Comparison of ENCODE assay signal across 26 mouse cellular contexts in genomic region chr14:76641752-76642529, GRCm38 (mm10).
A peak's percentile ranks its signal among the peaks of the same experiment; 100 is the strongest.
DNase-seq lines count a peak whose midpoint lies in the region; ATAC-seq and TF ChIP-seq lines count a peak whose summit lies in the region.
"Had no signal": no experiment of that assay in that cellular context is flagged by ENCODE, and none has a peak within 500 bp of the region (broad histone marks: within the 10 kb centered on the region; RNA-seq: fewer than 3 reads in every experiment).

No protein-coding gene starts in this region.

- no peak overlapping the region for H3K4me2 ChIP-seq in liver, postnatal 0 days (ENCODE audit: low read depth, low read length)
- H3K4me2 ChIP-seq in liver, embryonic 11.5 days, result no peak overlapping the region
- H3K4me2 ChIP-seq: embryonic facial prominence, embryonic 13.5 days; forebrain, embryonic 12.5 days; forebrain, embryonic 15.5 days; heart, embryonic 11.5 days; hindbrain, embryonic 12.5 days; hindbrain, embryonic 15.5 days had no signal

- no peaks in the 10 kb centered on the region for H3K4me1 ChIP-seq in kidney, adult 2 months (ENCODE audit: control insufficient read depth, insufficient read depth, low read length)
- no peaks in the 10 kb centered on the region for H3K4me1 ChIP-seq in liver, postnatal 0 days (ENCODE audit: insufficient read depth)
- H3K4me1 ChIP-seq in liver, embryonic 11.5 days (replicated peaks; ENCODE audit: control insufficient read depth, insufficient read depth, low read length), result no peaks in the 10 kb centered on the region
- H3K4me1 ChIP-seq: forebrain, embryonic 12.5 days; forebrain, embryonic 15.5 days; hindbrain, embryonic 12.5 days; hindbrain, embryonic 15.5 days had no signal

- no peak for TF ChIP-seq POLR2A in kidney, adult 2 months (IDR thresholded peaks at IDR 0.05; ENCODE audit: low read depth, low read length)

- peak; percentile 8 for DNase-seq in kidney, adult 11 months
- no peak for DNase-seq in kidney, adult 2 months
- DNase-seq in liver, postnatal 0 days, result no peak
- no peak for DNase-seq in liver, embryonic 11.5 days (ENCODE audit: low spot score)
- no peak for DNase-seq in thymus, postnatal 14 days
- DNase-seq in frontal cortex, postnatal 25 days (ENCODE audit: low spot score in 2 of 2), result no peak
- DNase-seq: adrenal gland, adult 2 months; adrenal gland, postnatal 14 days; cerebellum, adult 11 months; cerebellum, adult 2 months; cerebellum, adult 9-11 months; cerebellum, postnatal 25 days; embryo, embryonic 11 days; gastrocnemius, postnatal 10 days; gastrocnemius, postnatal 36 days; heart, adult 11 months had no signal

- 92% methylated on average over 4 of the region's 4 CpGs for WGBS in kidney, adult 2 months
- WGBS in liver, postnatal 0 days (ENCODE audit: insufficient replicate concordance), result 75% methylated on average over 4 of the region's 4 CpGs
- 84% methylated on average over 4 of the region's 4 CpGs for WGBS in liver, embryonic 11.5 days

- peak; percentile 82 for ATAC-seq in liver, postnatal 0 days
- ATAC-seq in liver, embryonic 11.5 days (replicated peaks; ENCODE audit: low FRiP score), result no peak
- peak; percentile 86 for ATAC-seq in granulocyte monocyte progenitor cell, adult 5-6 weeks (replicated peaks; ENCODE audit: poor library complexity, severe bottlenecking)
- ATAC-seq: CD4-positive, CD25-positive, alpha-beta regulatory T cell, adult 4 months; forebrain, embryonic 15.5 days had no signal

- no peak for TF ChIP-seq EP300 in liver, postnatal 0 days (IDR thresholded peaks at IDR 0.05; ENCODE audit: low read depth)

- H3K4me3 ChIP-seq in kidney, adult 2 months (ENCODE audit: insufficient read depth, low read depth, low read length), result no peak overlapping the region
- no peak overlapping the region for H3K4me3 ChIP-seq in liver, postnatal 0 days (ENCODE audit: low read depth, low read length)
- no peak overlapping the region for H3K4me3 ChIP-seq in liver, embryonic 11.5 days (ENCODE audit: low read depth, low read length)
- H3K4me3 ChIP-seq: embryonic facial prominence, embryonic 10.5 days; embryonic facial prominence, embryonic 13.5 days; erythroblast, embryonic 14.5 days; forebrain, embryonic 12.5 days; forebrain, embryonic 15.5 days; hindbrain, embryonic 12.5 days; hindbrain, embryonic 15.5 days had no signal

- no peak for TF ChIP-seq CTCF in kidney, adult 2 months (conservative IDR thresholded peaks at IDR 0.05; ENCODE audit: insufficient read depth, insufficient read length, low read depth, low read length)
- no peak for TF ChIP-seq CTCF in liver, postnatal 0 days (IDR thresholded peaks at IDR 0.05; ENCODE audit: low read depth)

- H3K9ac ChIP-seq in liver, postnatal 0 days (replicated peaks), result no peak overlapping the region
- H3K9ac ChIP-seq in liver, embryonic 11.5 days (ENCODE audit: low read depth, low read length), result no peak overlapping the region
- H3K9ac ChIP-seq: embryonic facial prominence, embryonic 13.5 days; forebrain, embryonic 12.5 days; forebrain, embryonic 15.5 days; hindbrain, embryonic 12.5 days; hindbrain, embryonic 15.5 days had no signal

- no peaks in the 10 kb centered on the region for H3K27me3 ChIP-seq in kidney, adult 2 months (replicated peaks; ENCODE audit: control insufficient read depth, insufficient read depth, low read length)
- H3K27me3 ChIP-seq in liver, postnatal 0 days (ENCODE audit: insufficient read depth, low read length), result no peaks in the 10 kb centered on the region
- H3K27me3 ChIP-seq in liver, embryonic 11.5 days (replicated peaks; ENCODE audit: control insufficient read depth, insufficient read depth, low read length), result no peaks in the 10 kb centered on the region
- H3K27me3 ChIP-seq: embryonic facial prominence, embryonic 13.5 days; forebrain, embryonic 12.5 days; forebrain, embryonic 15.5 days; hindbrain, embryonic 12.5 days; hindbrain, embryonic 15.5 days had no signal

- H3K36me3 ChIP-seq in kidney, adult 2 months (ENCODE audit: control insufficient read depth, insufficient read depth, low read length), result no peaks in the 10 kb centered on the region
- H3K36me3 ChIP-seq in liver, postnatal 0 days (replicated peaks; ENCODE audit: insufficient read depth, low read length), result no peaks in the 10 kb centered on the region
- H3K36me3 ChIP-seq in liver, embryonic 11.5 days (ENCODE audit: control insufficient read depth, insufficient read depth, low read length), result no peaks in the 10 kb centered on the region
- H3K36me3 ChIP-seq: embryonic facial prominence, embryonic 10.5 days; embryonic facial prominence, embryonic 13.5 days; forebrain, embryonic 12.5 days; forebrain, embryonic 15.5 days; hindbrain, embryonic 12.5 days; hindbrain, embryonic 15.5 days had no signal

- H3K9me3 ChIP-seq in liver, postnatal 0 days (ENCODE audit: low read length), result no peaks in the 10 kb centered on the region
- no peaks in the 10 kb centered on the region for H3K9me3 ChIP-seq in liver, embryonic 11.5 days (ENCODE audit: control insufficient read depth, low read length)
- H3K9me3 ChIP-seq: embryonic facial prominence, embryonic 10.5 days; embryonic facial prominence, embryonic 13.5 days; forebrain, embryonic 12.5 days; forebrain, embryonic 15.5 days; hindbrain, embryonic 12.5 days; hindbrain, embryonic 15.5 days had no signal

- no peak overlapping the region for H3K27ac ChIP-seq in kidney, adult 2 months (ENCODE audit: insufficient read depth, low read depth, low read length)
- H3K27ac ChIP-seq in liver, postnatal 0 days (ENCODE audit: low read depth), result no peak overlapping the region
- no peak overlapping the region for H3K27ac ChIP-seq in liver, embryonic 11.5 days (ENCODE audit: low read depth, low read length)
- H3K27ac ChIP-seq: embryonic facial prominence, embryonic 10.5 days; embryonic facial prominence, embryonic 13.5 days; forebrain, embryonic 12.5 days; forebrain, embryonic 15.5 days; hindbrain, embryonic 12.5 days; hindbrain, embryonic 15.5 days had no signal
